Mouse (Mus musculus): ENCODE measurements around the gene Olfr201.
"Not testable (repeated sequence)": the region's sequence is repeated elsewhere in the genome, so short reads cannot be mapped to it uniquely, and the experiment has no call there.

Gene Olfr201

DNA sequence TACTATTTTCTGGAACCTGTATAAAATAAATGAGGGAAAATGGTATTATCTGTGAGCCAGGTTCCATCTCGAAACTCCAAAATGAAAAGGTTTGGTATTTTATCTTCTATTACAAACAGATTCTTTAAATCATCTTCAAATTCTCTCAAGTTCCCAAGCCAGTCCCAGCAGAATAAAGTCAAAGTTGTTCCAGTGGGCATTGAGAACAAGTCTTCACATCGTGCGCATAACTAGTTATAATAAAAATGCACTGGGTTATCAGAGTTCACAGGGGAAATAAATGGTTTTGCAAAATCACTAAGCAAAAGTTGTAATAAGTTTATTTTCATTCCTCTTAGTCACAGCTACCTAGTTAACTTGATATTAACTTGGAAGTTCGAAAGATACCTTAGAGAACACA is at the start of gene Olfr201:
Gene Olfr201 (minus strand): TSS at position 101 of the 400 bp plus-strand sequence.
- not testable (repeated sequence) for DNase-seq

GRCm38 (mm10) chr16:59318148-59318547 is 45.7 kb upstream of the Olfr201 start, which contains the start of gene Olfr204:
Gene Olfr204, minus strand, starts transcription at chr16:59318248.
- DNase-seq, result no peak

DNA sequence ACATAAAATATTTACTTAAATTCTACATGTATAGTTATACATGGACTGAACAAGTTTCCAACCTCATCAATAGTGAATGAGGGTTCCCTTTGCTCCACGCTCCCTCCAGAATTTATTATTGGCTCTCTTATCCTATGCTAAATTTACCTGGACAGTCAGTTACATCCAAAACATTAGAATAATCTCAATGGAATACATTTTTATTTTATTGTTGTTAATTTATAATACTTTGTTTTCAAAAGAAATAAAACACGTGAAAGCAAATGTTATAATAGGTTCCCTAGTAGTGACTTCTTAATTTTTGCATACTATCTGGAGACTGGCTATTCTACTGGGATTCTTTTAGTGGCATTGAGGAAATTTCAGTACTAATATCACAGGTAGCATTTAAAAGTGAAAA is 26.1 kb upstream of the Olfr201 start, which contains the start of gene Olfr203:
Gene Olfr203 (plus strand): TSS at position 301 of the 400 bp plus-strand sequence.
- no peak for DNase-seq

- not testable (repeated sequence) for DNase-seq
Measured at GRCm38 (mm10) chr16:59287576-59287975, 15.1 kb upstream of the Olfr201 start.

- DNase-seq, result no peak
Measured at GRCm38 (mm10) chr16:59286693-59287092, 14.3 kb upstream of the Olfr201 start, which contains the start of gene Olfr202. Gene Olfr202, minus strand, starts transcription at chr16:59286793.

GRCm38 (mm10) chr16:59283476-59283875 is 11.0 kb upstream of the Olfr201 start:
- no peak for DNase-seq

- DNase-seq, result no peak
Measured at GRCm38 (mm10) chr16:59280542-59280941, 8.1 kb upstream of the Olfr201 start.

- DNase-seq, result not testable (repeated sequence)
Measured at GRCm38 (mm10) chr16:59269097-59269496, 3.3 kb downstream of the Olfr201 start.

GRCm38 (mm10) chr16:59249684-59250083 is 22.7 kb downstream of the Olfr201 start:
- no peak for DNase-seq

DNA sequence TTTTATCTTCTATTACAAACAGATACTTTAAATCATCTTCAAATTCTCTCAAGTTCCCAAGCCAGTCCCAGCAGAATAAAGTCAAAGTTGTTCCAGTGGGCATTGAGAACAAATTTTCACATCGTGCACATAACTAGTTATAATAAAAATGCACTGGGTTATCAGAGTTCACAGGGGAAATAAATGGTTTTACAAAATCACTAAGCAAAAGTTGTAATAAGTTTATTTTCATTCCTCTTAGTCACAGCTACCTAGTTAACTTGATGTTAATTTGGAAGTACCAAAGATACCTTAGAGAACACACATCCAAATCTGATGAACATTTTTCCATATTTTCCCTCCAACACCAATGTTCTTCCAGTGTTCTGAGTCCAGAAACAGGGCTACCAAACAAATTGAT is 52.8 kb downstream of the Olfr201 start, which contains the start of gene Olfr199:
Gene Olfr199 (minus strand): TSS at position 101 of the 400 bp plus-strand sequence.
- not testable (repeated sequence) for DNase-seq

- not testable (repeated sequence) for DNase-seq
Measured at GRCm38 (mm10) chr16:59217861-59218260, 54.6 kb downstream of the Olfr201 start.

All from right cerebral cortex, adult 18-20 months (tissue).